Mouse (Mus musculus) lung, embryonic 14.5 days (tissue): ENCODE measurements around the gene Cdh18. TPM values are rescaled to one million over a fixed set of nuclear protein-coding genes. Genes with fewer than 3 reads are reported as not detected.
"Not testable (repeated sequence)": the region's sequence is repeated elsewhere in the genome, so short reads cannot be mapped to it uniquely, and the experiment has no call there.

Experiments used
- ATAC-seq: fragments of 200-750 bp; cut with Nextera tagmentation; 2 replicates; pipeline ENCODE4 v1.8.0; 2017; ENCODE audit warnings: mild to moderate bottlenecking, moderate TSS enrichment, moderate library complexity; ENCODE audit not compliant: insufficient read depth
- DNase-seq: peaks from one replicate; pipeline ENCODE4 v3.0.0-alpha.2; 2015
- H3K27ac ChIP-seq: fragments of 300-500 bp; sonication (generic); 2 replicates; pipeline ENCODE4 v1.5.1; 2014; ENCODE audit warnings: low read depth, mild to moderate bottlenecking, moderate library complexity
- H3K27me3 ChIP-seq: fragments of 300-500 bp; sonication (generic); 2 replicates; pipeline ENCODE4 v1.6.1; 2014; ENCODE audit warnings: low read length, control low read depth; ENCODE audit not compliant: insufficient read depth
- H3K36me3 ChIP-seq: fragments of 300-500 bp; sonication (generic); 2 replicates; pipeline ENCODE4 v1.6.1; 2014; ENCODE audit warnings: control low read depth; ENCODE audit not compliant: insufficient read depth
- H3K4me1 ChIP-seq: fragments of 300-500 bp; sonication (generic); 2 replicates; pipeline ENCODE4 v1.6.1; 2014; ENCODE audit warnings: antibody characterized with exemption, control low read depth; ENCODE audit not compliant: insufficient read depth
- H3K4me2 ChIP-seq: fragments of 300-500 bp; sonication (generic); 2 replicates; pipeline ENCODE4 v1.6.1; 2014; ENCODE audit warnings: mild to moderate bottlenecking
- H3K4me3 ChIP-seq: fragments of 300-500 bp; sonication (generic); 2 replicates; pipeline ENCODE4 v1.5.1; 2014; ENCODE audit warnings: low read depth, low read length
- H3K9ac ChIP-seq: fragments of 300-500 bp; sonication (generic); 2 replicates; pipeline ENCODE4 v1.6.1; 2014
- H3K9me3 ChIP-seq: fragments of 300-500 bp; sonication (generic); 2 replicates; pipeline ENCODE4 v1.6.1; 2016; ENCODE audit warnings: low read depth, low read length, control low read depth
- CTCF ChIP-seq: IDR thresholded peaks from 2 replicates; pipeline ENCODE4 v1.5.1; 2016; ENCODE audit warnings: antibody characterized with exemption, low read depth
- WGBS: fragments of 180-500 bp; shearing (Covaris S2); extraction: QIAGEN DNeasy Blood & Tissue Kit; methylation state at CpG from one replicate; pipeline ENCODE4 v1.1.7; 2014; 5-methylcytosine and 5-hydroxymethylcytosine counted together
- polyA plus RNA-seq: library from polyadenylated mRNA; unstranded; fragments of >200 nt; fragmentation: Nextera tagmentation; extraction: Ambion mirVana; gene quantifications from 2 replicates; pipeline ENCODE4 v1.2.1, GENCODE M21; 2014

Cdh18 gene
- polyA plus RNA-seq, 1 experiment from 2014 or later, result 0.51 TPM

GRCm38 (mm10) chr15:23096601-23097000 lies 547.8 kb downstream of the Cdh18 start:
- Histone ChIP-seq H3K4me1 (no peaks in the 10 kb centered on the region), H3K27me3 (no peaks in the 10 kb centered on the region), H3K36me3 (no peaks in the 10 kb centered on the region), H3K4me2 (no peak overlapping the region), H3K4me3 (no peak overlapping the region), H3K27ac (no peak overlapping the region), H3K9me3 (no peaks in the 10 kb centered on the region), H3K9ac (no peak overlapping the region)
- ATAC-seq (no peak), DNase-seq (no peak)
- TF ChIP-seq CTCF, result no peak
- WGBS, result 66% methylated on average over 5 of the region's 5 CpGs

GRCm38 (mm10) chr15:23104668-23105380 lies 556.0 kb downstream of the Cdh18 start:
- 54% methylated on average over 5 of the region's 5 CpGs for WGBS
- no peak for TF ChIP-seq CTCF
- DNase-seq, result no peak
- H3K4me1 ChIP-seq, result no peaks in the 10 kb centered on the region
- no peaks in the 10 kb centered on the region for H3K27me3 ChIP-seq
- H3K36me3 ChIP-seq, result no peaks in the 10 kb centered on the region
- H3K4me2 ChIP-seq, result no peak overlapping the region
- ATAC-seq, result no peak
- no peak overlapping the region for H3K4me3 ChIP-seq
- H3K9me3 ChIP-seq, result no peaks in the 10 kb centered on the region
- no peak overlapping the region for H3K27ac ChIP-seq
- no peak overlapping the region for H3K9ac ChIP-seq

GRCm38 (mm10) chr15:23134950-23135715 lies 586.3 kb downstream of the Cdh18 start:
- ATAC-seq (no peak), DNase-seq (no peak)
- Histone ChIP-seq H3K4me3 (no peak overlapping the region), H3K4me1 (no peaks in the 10 kb centered on the region), H3K9ac (no peak overlapping the region), H3K9me3 (no peaks in the 10 kb centered on the region), H3K27ac (no peak overlapping the region), H3K4me2 (no peak overlapping the region), H3K36me3 (no peaks in the 10 kb centered on the region), H3K27me3 (no peaks in the 10 kb centered on the region)
- no peak for TF ChIP-seq CTCF
- 70% methylated on average over 6 of the region's 6 CpGs for WGBS

DNA sequence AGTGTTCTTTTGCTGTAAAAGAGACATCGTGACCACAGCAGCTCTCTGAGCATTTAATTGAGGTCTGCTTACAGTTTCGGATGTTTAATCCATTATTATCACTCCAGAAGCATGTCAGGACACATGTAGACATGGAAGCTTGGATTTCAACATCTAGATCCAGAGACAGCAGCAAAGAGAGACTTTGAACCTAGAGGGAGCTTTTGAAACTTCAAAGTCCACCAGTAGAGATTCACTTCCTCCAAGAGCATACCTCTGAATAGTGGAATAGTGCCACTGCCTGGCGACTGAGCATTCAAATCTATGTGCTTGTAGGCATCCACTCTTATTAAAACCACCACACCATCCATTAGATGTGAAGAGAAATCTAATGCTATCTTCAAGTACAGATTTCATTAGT lies 588.1 kb downstream of the Cdh18 start:
- H3K27me3 ChIP-seq, result no peaks in the 10 kb centered on the region
- 78% methylated on average over 3 of the region's 3 CpGs for WGBS
- TF ChIP-seq CTCF, result no peak

DNA sequence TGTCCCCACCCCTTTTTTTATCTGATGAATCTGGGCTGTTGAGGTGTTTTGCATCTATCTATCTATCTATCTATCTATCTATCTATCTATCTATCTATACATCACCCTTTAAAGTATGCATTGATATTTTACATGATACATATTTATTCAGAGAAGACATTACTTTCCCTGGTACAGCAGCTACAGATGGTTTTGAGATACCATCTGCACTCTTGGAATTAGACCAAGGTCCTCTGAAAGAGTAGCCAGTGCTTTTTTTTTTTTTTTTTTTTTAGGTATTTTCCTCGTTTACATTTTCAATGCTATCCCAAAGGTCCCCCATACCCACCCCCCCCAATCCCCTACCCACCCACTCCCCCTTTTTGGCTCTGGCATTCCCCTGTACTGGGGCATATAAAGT lies 594.1 kb downstream of the Cdh18 start:
- H3K9ac ChIP-seq, H3K36me3 ChIP-seq, ATAC-seq, H3K4me3 ChIP-seq, H3K27ac ChIP-seq, H3K4me1 ChIP-seq, H3K4me2 ChIP-seq, H3K9me3 ChIP-seq, H3K27me3 ChIP-seq, DNase-seq: not testable (repeated sequence)
- no CpG with 5 or more reads among the region's 1 CpGs for WGBS

More for the DNA sequence above, 588.1 kb downstream of the Cdh18 start:
- Histone ChIP-seq H3K9ac (no peak overlapping the region), H3K9me3 (no peaks in the 10 kb centered on the region), H3K36me3 (no peaks in the 10 kb centered on the region), H3K4me2 (no peak overlapping the region), H3K4me1 (no peaks in the 10 kb centered on the region), H3K27ac (no peak overlapping the region), H3K4me3 (no peak overlapping the region)
- no peak for ATAC-seq
- no peak for DNase-seq

GRCm38 (mm10) chr15:23155883-23156282 lies 607.1 kb downstream of the Cdh18 start:
- H3K4me2 ChIP-seq, result no peak overlapping the region
- ATAC-seq, result no peak
- no peak overlapping the region for H3K27ac ChIP-seq
- no peak for DNase-seq
- H3K36me3 ChIP-seq, result no peaks in the 10 kb centered on the region
- H3K9ac ChIP-seq, result no peak overlapping the region
- no peak for TF ChIP-seq CTCF
- H3K4me1 ChIP-seq, result no peaks in the 10 kb centered on the region
- no peak overlapping the region for H3K4me3 ChIP-seq
- H3K27me3 ChIP-seq, result no peaks in the 10 kb centered on the region
- no peaks in the 10 kb centered on the region for H3K9me3 ChIP-seq
- WGBS, result 83% methylated on average over 2 of the region's 2 CpGs

GRCm38 (mm10) chr15:23164869-23165268 lies 616.0 kb downstream of the Cdh18 start:
- H3K27me3 ChIP-seq, result no peaks in the 10 kb centered on the region
- H3K9me3 ChIP-seq, result no peaks in the 10 kb centered on the region
- H3K9ac ChIP-seq, result no peak overlapping the region
- no peak for DNase-seq
- WGBS, result 78% methylated on average over 4 of the region's 4 CpGs
- ATAC-seq, result no peak
- no peak for TF ChIP-seq CTCF
- no peak overlapping the region for H3K4me3 ChIP-seq
- H3K27ac ChIP-seq, result no peak overlapping the region
- H3K36me3 ChIP-seq, result no peaks in the 10 kb centered on the region
- no peak overlapping the region for H3K4me2 ChIP-seq
- no peaks in the 10 kb centered on the region for H3K4me1 ChIP-seq
